ENCODE assay signal across 17 mouse cellular contexts in the genomic region with DNA sequence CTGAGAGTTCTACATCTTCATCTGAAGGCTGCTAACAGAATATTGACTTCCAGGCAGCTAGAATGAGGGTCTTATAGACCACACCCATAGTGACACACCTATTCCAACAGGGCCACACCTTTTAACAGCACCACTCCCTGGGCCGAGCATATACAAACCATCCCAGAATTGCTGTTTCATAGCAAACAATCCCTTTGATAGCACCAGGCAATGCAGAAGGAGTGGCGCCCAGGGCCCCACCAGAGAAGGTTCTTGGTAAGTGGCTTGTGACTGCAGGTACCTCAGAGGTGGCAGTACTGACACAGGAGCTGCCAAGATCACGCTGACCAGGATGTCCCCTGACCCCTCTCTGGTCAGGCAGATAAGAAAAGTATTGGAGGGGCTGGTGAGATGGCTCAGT. TPM values are rescaled to one million over a fixed set of nuclear protein-coding genes. Genes with fewer than 3 reads are reported as not detected.
DNase-seq lines count a peak whose midpoint lies in the region; ATAC-seq and TF ChIP-seq lines count a peak whose summit lies in the region.
"Had no signal": no experiment of that assay in that cellular context is flagged by ENCODE, and none has a peak within 500 bp of the region (broad histone marks: within the 10 kb centered on the region; RNA-seq: fewer than 3 reads in every experiment).

No protein-coding gene starts in this region.

- peak; percentile 49 for DNase-seq in R1 (ENCODE audit: low read depth, low spot score)
- DNase-seq in urinary bladder, postnatal 14 days (ENCODE audit: low spot score) = no peak
- no peak for DNase-seq in layer of hippocampus, adult 8-10 months (ENCODE audit: low spot score in 2 of 2)
- no peak for DNase-seq in retina, postnatal 1 day
- DNase-seq: adrenal gland, adult 8-10 months; adrenal gland, postnatal 14 days; adrenal gland, postnatal 36 days; cerebellum, adult 11-12 months; cerebellum, adult 2 months; cerebellum, postnatal 25 days had no signal

- no peak for TF ChIP-seq CTCF in small intestine, adult 2 months (IDR thresholded peaks at IDR 0.05; ENCODE audit: extremely low read depth, insufficient read length, insufficient replicate concordance, low read depth, low read length)

- WGBS in intestine, embryonic 15.5 days = 68% methylated on average over 3 of the region's 3 CpGs
- 37% methylated on average over 3 of the region's 3 CpGs for WGBS in small intestine, adult 2 months

- no peak for TF ChIP-seq POLR2A in small intestine, adult 2 months (IDR thresholded peaks at IDR 0.05; ENCODE audit: low read depth, low read length)

- H3K4me1 ChIP-seq in intestine, embryonic 15.5 days (replicated peaks) = no peaks in the 10 kb centered on the region; the same call in 1 of the 2 replicates
- H3K4me1 ChIP-seq in small intestine, adult 2 months (ENCODE audit: control insufficient read depth, insufficient read depth, insufficient read length, low read length) = peaks cover 13% of the 10 kb centered on the region
- H3K4me1 ChIP-seq: embryonic facial prominence, embryonic 12.5 days had no signal

- peaks cover 21% of the 10 kb centered on the region for H3K36me3 ChIP-seq in intestine, embryonic 15.5 days
- H3K36me3 ChIP-seq in small intestine, adult 2 months (ENCODE audit: control insufficient read depth, insufficient read depth, low read length) = peaks cover 31% of the 10 kb centered on the region

- no peaks in the 10 kb centered on the region for H3K27me3 ChIP-seq in intestine, embryonic 15.5 days (replicated peaks)
- no peaks in the 10 kb centered on the region for H3K27me3 ChIP-seq in small intestine, adult 2 months (ENCODE audit: control insufficient read depth, insufficient read depth, low read length)
- H3K27me3 ChIP-seq: embryonic facial prominence, embryonic 12.5 days; forebrain, embryonic 13.5 days; forebrain, embryonic 15.5 days had no signal

- no peak overlapping the region for H3K4me2 ChIP-seq in intestine, embryonic 15.5 days (replicated peaks)
- H3K4me2 ChIP-seq: embryonic facial prominence, embryonic 12.5 days; forebrain, embryonic 13.5 days; forebrain, embryonic 15.5 days had no signal

- no peak overlapping the region for H3K4me3 ChIP-seq in intestine, embryonic 15.5 days (replicated peaks)
- H3K4me3 ChIP-seq in small intestine, adult 2 months (ENCODE audit: low read depth, low read length) = no peak overlapping the region
- H3K4me3 ChIP-seq: embryonic facial prominence, embryonic 10.5 days; embryonic facial prominence, embryonic 12.5 days; forebrain, embryonic 13.5 days; forebrain, embryonic 15.5 days had no signal

- H3K9me3 ChIP-seq in intestine, embryonic 15.5 days = no peaks in the 10 kb centered on the region
- H3K9me3 ChIP-seq: embryonic facial prominence, embryonic 12.5 days; forebrain, embryonic 15.5 days had no signal

- no peak overlapping the region for H3K27ac ChIP-seq in intestine, embryonic 15.5 days
- H3K27ac ChIP-seq in small intestine, adult 2 months (ENCODE audit: insufficient read depth, low read depth, low read length) = 0 out of 2 replicates have a peak overlapping the region, but pooled peaks have one; percentile 15
- H3K27ac ChIP-seq: embryonic facial prominence, embryonic 10.5 days; embryonic facial prominence, embryonic 12.5 days; forebrain, embryonic 13.5 days; forebrain, embryonic 15.5 days had no signal

- H3K9ac ChIP-seq in intestine, embryonic 15.5 days = no peak overlapping the region
- H3K9ac ChIP-seq: embryonic facial prominence, embryonic 12.5 days; forebrain, embryonic 13.5 days; forebrain, embryonic 15.5 days had no signal

- 0 out of 2 replicates have a peak, but pooled peaks have one; percentile 11 for ATAC-seq in intestine, embryonic 15.5 days
- ATAC-seq: activated CD4-positive, CD25-positive, alpha-beta regulatory T cell, adult 4 months; forebrain, embryonic 13.5 days; forebrain, embryonic 15.5 days had no signal

RNA-seq across cellular contexts. Expression of a gene that starts 6.9 kb away (rescaled TPM):
- polyA plus RNA-seq in intestine, embryonic 15.5 days (2015; fragmentation: Nextera tagmentation; extraction: Ambion mirVana) = 105 and 113 TPM in 2 replicates
- polyA plus RNA-seq in small intestine, adult 2 months (2012; rRNA removed) = 50.3 and 76.6 TPM in 2 replicates
- total RNA-seq in layer of hippocampus, adult 8-10 months (2022) = 10 to 100 TPM; 34.6 to 39.1 (median 37.6) TPM

RNA-seq across cellular contexts. Expression of a gene that starts 10.3 kb away (rescaled TPM):
- 82.5 and 108 TPM in 2 replicates for polyA plus RNA-seq in intestine, embryonic 15.5 days (2015; fragmentation: Nextera tagmentation; extraction: Ambion mirVana)
- polyA plus RNA-seq in small intestine, adult 2 months (2012; rRNA removed) = 116 and 163 TPM in 2 replicates
- total RNA-seq in layer of hippocampus, adult 8-10 months (2022) = 10 to 100 TPM; 22.3 to 28.1 (median 26.3) TPM

RNA-seq across cellular contexts. Expression of a gene that starts 19.2 kb away (rescaled TPM):
- 99.4 and 108 TPM in 2 replicates for polyA plus RNA-seq in intestine, embryonic 15.5 days (2015; fragmentation: Nextera tagmentation; extraction: Ambion mirVana)
- 79.6 and 166 TPM in 2 replicates for polyA plus RNA-seq in small intestine, adult 2 months (2012; rRNA removed)
- 100 to 1,000 TPM in 2 of 4 experiments, 10 to 100 TPM in 2; 94.3 to 103 (median 98.5) TPM for total RNA-seq in layer of hippocampus, adult 8-10 months (2022)

RNA-seq across cellular contexts. Expression of a gene that starts 32.6 kb away (rescaled TPM):
- 134 and 154 TPM in 2 replicates for polyA plus RNA-seq in intestine, embryonic 15.5 days (2015; fragmentation: Nextera tagmentation; extraction: Ambion mirVana)
- 62.8 and 108 TPM in 2 replicates for polyA plus RNA-seq in small intestine, adult 2 months (2012; rRNA removed)
- total RNA-seq in layer of hippocampus, adult 8-10 months (2022) = 10 to 100 TPM; 51.2 to 73.5 (median 59.2) TPM

RNA-seq across cellular contexts. Expression of a gene that starts 33.9 kb away (rescaled TPM):
- 51.6 TPM in 2 replicates for polyA plus RNA-seq in intestine, embryonic 15.5 days (2015; fragmentation: Nextera tagmentation; extraction: Ambion mirVana)
- polyA plus RNA-seq in small intestine, adult 2 months (2012; rRNA removed) = 32.2 and 60.0 TPM in 2 replicates
- 10 to 100 TPM; 79.8 to 89.2 (median 83.7) TPM for total RNA-seq in layer of hippocampus, adult 8-10 months (2022)
